Mouse (Mus musculus) T-cell, adult 2 months (primary cell): ENCODE results near the gene Ptprf.

Source experiments
- DNase-seq: peaks from one replicate; pipeline ENCODE4 v3.0.0; 2022; ENCODE audit warnings: low spot score

The Ptprf gene

GRCm38 (mm10) chr4:118206918-118207640 lies 84.1 kb downstream of the Ptprf start:
- no peak for DNase-seq

- DNase-seq = no peak
These were observed 85.3 kb downstream of the Ptprf start for GRCm38 (mm10) chr4:118205906-118206305.

- DNase-seq = no peak
These were observed 92.1 kb downstream of the Ptprf start for GRCm38 (mm10) chr4:118199093-118199492.

GRCm38 (mm10) chr4:118198606-118199005 lies 92.6 kb downstream of the Ptprf start:
- DNase-seq = no peak

GRCm38 (mm10) chr4:118196185-118196584 lies 95.0 kb downstream of the Ptprf start:
- no peak for DNase-seq

- no peak for DNase-seq
These were observed 110.7 kb downstream of the Ptprf start for GRCm38 (mm10) chr4:118180301-118181080.

- peak; percentile 94 for DNase-seq
These were observed 111.5 kb downstream of the Ptprf start, which contains the start of gene Kdm4a for GRCm38 (mm10) chr4:118179467-118180300. Kdm4a (minus strand) TSS chr4:118180043.

- no peak for DNase-seq
These were observed 112.2 kb downstream of the Ptprf start for GRCm38 (mm10) chr4:118178952-118179466.

- DNase-seq = no peak
These were observed 118.7 kb downstream of the Ptprf start for GRCm38 (mm10) chr4:118172461-118172860.

- peak; percentile 34 for DNase-seq
These were observed 120.2 kb downstream of the Ptprf start for GRCm38 (mm10) chr4:118171006-118171405.

GRCm38 (mm10) chr4:118162123-118162522 lies 129.1 kb downstream of the Ptprf start:
- no peak for DNase-seq
